Mouse (Mus musculus): Measurements from ENCODE around the gene Gm21117. TPM values are rescaled to one million over a fixed set of nuclear protein-coding genes. Genes with fewer than 3 reads are reported as not detected.

Gene Gm21117
- polyA plus RNA-seq (2015; fragmentation: Nextera tagmentation; extraction: Ambion mirVana): not detected in 2 replicates

DNA sequence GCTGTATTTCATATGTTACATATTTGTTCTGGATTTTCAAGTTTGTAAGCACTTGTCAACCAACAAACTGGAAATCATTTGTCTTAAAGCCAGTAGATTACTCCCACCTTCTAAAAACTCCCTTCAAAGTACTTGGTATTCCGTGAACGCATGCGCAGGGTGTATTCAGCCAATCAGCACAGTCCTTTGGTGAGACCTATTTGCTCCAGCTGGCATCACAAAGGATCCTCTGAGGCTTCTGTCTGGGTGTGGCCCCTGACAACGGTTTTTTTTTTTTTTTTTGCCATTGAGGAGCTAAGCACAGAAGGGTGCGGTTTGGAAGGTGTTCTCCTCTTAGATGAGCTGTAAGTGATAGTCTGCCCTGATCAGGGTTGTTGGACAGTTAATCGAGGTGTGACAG is at the start of gene Gm21117:
TSS of gene Gm21117 (plus strand) at position 301 of the 400 bp plus-strand sequence.

